Mouse (Mus musculus) cerebellum, adult 2 months (tissue): ENCODE measurements at regions not wholly inside any gene's neighbourhood (a gene's known extent, or its start where the extent isn't known, plus 50 kb on each side); places are given as distances from the start of the nearest gene placed in this dataset.

Experiments
- DNase-seq, 2 experiments: peaks; one replicate each; pipeline ENCODE4 v3.0.0; 2021
- H3K27ac ChIP-seq: fragments of 200-500 bp; 2 replicates; pipeline ENCODE4 v1.5.1; 2012; ENCODE audit warnings: low read length, control low read depth, inconsistent platforms; ENCODE audit not compliant: insufficient read depth
- H3K27me3 ChIP-seq: fragments of 200-500 bp; 2 replicates; pipeline ENCODE4 v1.6.1; 2012; ENCODE audit warnings: inconsistent platforms, mild to moderate bottlenecking, low read length, moderate library complexity; ENCODE audit not compliant: control insufficient read depth, insufficient read depth
- H3K4me1 ChIP-seq: fragments of 200-500 bp; 2 replicates; pipeline ENCODE4 v1.6.1; 2011; ENCODE audit warnings: low read length; ENCODE audit not compliant: control insufficient read depth, insufficient read depth
- H3K4me3 ChIP-seq: fragments of 200-500 bp; replicated peaks from 2 replicates; pipeline ENCODE3; 2011; ENCODE audit warnings: mild to moderate bottlenecking, low read depth, low read length, control low read depth; ENCODE audit not compliant: insufficient read depth
- CTCF ChIP-seq: fragments of 200-500 bp; IDR thresholded peaks from 2 replicates; pipeline ENCODE4 v1.5.1; 2011; ENCODE audit warnings: low read depth, mild to moderate bottlenecking, control low read depth, low read length, moderate library complexity, borderline replicate concordance; ENCODE audit not compliant: insufficient read depth
- POLR2A ChIP-seq: fragments of 200-500 bp; IDR thresholded peaks from 2 replicates; pipeline ENCODE4 v1.6.1; 2011; ENCODE audit warnings: low read length, control low read depth, borderline replicate concordance; ENCODE audit not compliant: insufficient read depth
- WGBS: fragments of 180-500 bp; shearing (Covaris S2); methylation state at CpG from one replicate; pipeline ENCODE4 v1.1.7; 2018; 5-methylcytosine and 5-hydroxymethylcytosine counted together

DNA sequence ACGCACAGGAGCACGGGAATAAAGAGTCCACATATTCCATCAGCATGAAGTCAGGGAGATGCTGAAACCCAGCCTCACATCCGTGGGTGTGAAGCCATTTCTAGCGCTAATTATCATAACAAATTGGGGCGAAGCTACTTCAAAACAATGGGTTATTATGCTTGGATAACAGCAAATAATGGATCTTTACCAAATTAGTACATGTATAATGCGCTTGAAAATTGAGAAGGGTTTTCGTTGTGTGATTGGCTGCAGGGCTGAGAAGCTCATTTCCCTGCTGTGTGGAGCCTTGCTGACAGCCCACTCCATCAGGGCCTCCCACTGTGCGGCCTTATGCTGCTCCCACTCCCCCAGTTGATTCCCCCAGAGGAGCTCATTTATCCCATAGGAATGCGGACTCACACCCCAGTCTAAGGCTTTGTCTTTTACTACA lies 597.7 kb downstream of the Ets1 start:
- WGBS: 8% methylated on average over 9 of the region's 9 CpGs
- H3K4me1 ChIP-seq: peaks cover 6% of the 10 kb centered on the region; the same call in 1 of the 2 replicates
- H3K27ac ChIP-seq: no peak overlapping the region
- peak; percentile 38 to 58 for DNase-seq
- no peaks in the 10 kb centered on the region for H3K27me3 ChIP-seq
- no peak for TF ChIP-seq POLR2A
- no peak for TF ChIP-seq CTCF
- H3K4me3 ChIP-seq: no peak overlapping the region

DNA sequence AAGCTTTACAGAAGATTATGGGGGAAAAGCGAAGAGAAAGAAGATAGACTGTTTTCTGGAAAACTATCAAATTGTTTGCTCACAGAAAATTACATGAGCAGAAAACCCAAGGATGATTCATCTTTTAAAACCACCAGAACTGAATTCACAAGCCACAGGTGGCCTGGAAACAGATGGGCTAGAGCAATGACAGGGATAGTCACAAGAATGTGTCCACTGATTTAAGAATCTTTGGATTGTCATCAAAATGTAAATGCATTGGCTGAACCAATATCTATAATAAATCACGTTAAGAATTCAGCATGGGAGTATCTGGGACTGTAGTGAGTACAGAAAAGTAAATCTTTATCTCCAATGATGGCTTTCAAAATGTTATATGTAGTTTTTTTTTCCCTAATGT lies 602.2 kb downstream of the Ets1 start:
- Histone ChIP-seq H3K27me3 (no peaks in the 10 kb centered on the region), H3K4me1 (peaks cover 6% of the 10 kb centered on the region; the same call in 1 of the 2 replicates), H3K27ac (no peak overlapping the region), H3K4me3 (no peak overlapping the region)
- WGBS: 42% methylated on average over 2 of the region's 2 CpGs
- DNase-seq: peak in 1 of 2 experiments; percentile 55
- TF ChIP-seq CTCF: no peak
- TF ChIP-seq POLR2A: no peak

DNA sequence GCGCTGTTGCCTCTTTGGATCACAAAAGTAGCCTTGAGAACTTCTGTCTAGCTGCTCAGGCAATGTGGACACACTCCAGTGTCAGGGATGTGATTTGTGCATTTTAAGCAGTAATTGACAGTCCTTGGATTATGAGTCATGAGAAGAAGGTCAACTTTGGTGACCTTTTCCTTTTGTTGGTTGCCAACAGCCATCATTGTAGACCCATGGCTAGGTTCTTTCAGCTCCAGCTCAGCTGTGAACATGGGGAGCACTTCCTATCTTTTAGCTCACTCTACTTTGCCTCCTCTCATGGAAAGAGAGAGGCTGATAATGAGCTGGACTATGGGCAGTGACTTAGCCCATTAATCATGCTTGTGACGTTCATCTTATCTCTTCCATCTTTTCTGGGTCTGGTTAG lies 602.8 kb downstream of the Ets1 start:
- Histone ChIP-seq H3K4me1 (peaks cover under 1% of the 10 kb centered on the region; the same call in 1 of the 2 replicates), H3K27ac (no peak overlapping the region), H3K27me3 (no peaks in the 10 kb centered on the region), H3K4me3 (no peak overlapping the region)
- TF ChIP-seq CTCF: no peak
- no peak for TF ChIP-seq POLR2A
- DNase-seq: no peak
- 89% methylated on average over 2 of the region's 2 CpGs for WGBS

DNA sequence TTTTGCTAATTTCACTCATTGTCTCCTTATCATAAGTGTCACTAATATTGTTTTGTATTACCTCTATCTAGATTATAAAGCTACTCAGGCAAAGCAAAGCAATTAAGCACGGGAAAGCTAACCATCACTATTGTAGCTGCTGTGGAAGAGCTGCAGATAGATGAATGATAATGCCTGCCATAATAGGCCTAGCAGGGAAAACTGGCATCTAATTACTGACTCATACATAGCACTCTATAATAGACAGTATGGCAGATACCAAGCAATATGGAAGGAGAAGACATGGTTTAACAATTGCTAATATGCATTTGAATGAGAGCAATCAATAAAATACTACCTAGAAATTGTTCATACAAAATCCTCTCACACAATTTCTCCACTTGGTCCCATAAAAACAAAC lies 604.5 kb downstream of the Ets1 start:
- TF ChIP-seq CTCF: no peak
- TF ChIP-seq POLR2A: no peak
- H3K4me3 ChIP-seq: no peak overlapping the region
- no peaks in the 10 kb centered on the region for H3K4me1 ChIP-seq
- WGBS: 82% methylated on average over 1 of the region's 1 CpGs
- DNase-seq: no peak
- no peak overlapping the region for H3K27ac ChIP-seq
- H3K27me3 ChIP-seq: no peaks in the 10 kb centered on the region

DNA sequence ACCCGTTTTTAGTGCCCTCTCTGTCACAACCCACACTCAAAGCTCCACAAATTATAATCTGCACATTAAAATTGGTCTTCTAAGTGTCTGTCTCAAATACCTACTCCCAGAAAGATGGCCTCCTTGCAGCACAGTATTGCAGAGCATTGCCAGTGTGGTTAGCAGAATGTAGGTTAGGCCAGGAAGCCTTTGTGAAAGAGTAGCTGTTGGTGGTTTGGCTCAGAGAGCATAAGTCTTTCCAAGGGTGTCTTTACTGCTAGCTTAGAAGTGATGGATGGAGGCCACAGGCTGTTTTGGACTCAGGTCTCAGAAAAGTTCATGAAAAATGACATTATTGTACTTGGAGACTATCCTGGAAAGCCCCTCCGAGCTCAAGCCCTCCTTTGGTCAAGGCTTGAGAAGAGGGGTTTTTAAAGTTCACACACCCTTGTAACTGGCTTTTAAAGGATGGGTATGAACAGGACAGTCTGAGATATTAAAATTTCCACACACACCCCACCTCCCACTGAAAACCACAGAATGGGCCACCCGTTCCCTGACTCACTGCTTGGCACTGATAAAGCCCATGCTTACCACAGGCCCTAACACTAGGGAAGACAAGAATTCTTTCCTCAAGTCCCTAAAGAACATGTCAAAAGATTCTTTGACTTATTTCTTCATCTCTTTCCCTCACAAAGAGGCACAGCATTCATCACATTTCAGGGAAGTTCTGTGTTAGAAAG lies 605.1 kb downstream of the Ets1 start:
- no peaks in the 10 kb centered on the region for H3K4me1 ChIP-seq
- no peak overlapping the region for H3K27ac ChIP-seq
- no peaks in the 10 kb centered on the region for H3K27me3 ChIP-seq
- TF ChIP-seq POLR2A (no peak), CTCF (no peak)
- WGBS: 89% methylated on average over 3 of the region's 3 CpGs
- no peak overlapping the region for H3K4me3 ChIP-seq
- no peak for DNase-seq

DNA sequence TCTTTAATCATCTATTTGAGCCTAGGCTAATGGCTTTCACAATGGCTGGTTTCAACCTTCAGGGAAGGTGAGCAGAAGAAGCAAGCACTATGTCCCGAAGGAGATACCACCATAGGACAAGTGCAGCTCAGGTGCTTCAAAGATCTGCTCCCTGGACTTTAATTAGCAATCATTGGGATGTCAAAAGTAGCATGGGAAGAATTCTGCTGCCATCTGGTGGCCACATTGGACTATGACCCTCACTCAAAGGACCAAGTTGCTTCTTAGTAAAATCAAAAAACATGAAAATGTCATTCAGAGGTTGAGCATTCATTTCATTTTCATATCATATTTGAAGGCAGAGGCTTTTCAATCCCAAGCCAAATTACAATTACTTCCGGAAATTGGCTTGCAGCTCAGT lies 610.9 kb downstream of the Ets1 start:
- Histone ChIP-seq H3K27me3 (no peaks in the 10 kb centered on the region), H3K4me3 (no peak overlapping the region), H3K4me1 (no peaks in the 10 kb centered on the region), H3K27ac (no peak overlapping the region)
- peak; percentile 35 to 48 for DNase-seq
- TF ChIP-seq CTCF (peak; percentile 64; the same call in 1 of the 2 replicates), POLR2A (no peak)
- WGBS: 37% methylated on average over 2 of the region's 2 CpGs

DNA sequence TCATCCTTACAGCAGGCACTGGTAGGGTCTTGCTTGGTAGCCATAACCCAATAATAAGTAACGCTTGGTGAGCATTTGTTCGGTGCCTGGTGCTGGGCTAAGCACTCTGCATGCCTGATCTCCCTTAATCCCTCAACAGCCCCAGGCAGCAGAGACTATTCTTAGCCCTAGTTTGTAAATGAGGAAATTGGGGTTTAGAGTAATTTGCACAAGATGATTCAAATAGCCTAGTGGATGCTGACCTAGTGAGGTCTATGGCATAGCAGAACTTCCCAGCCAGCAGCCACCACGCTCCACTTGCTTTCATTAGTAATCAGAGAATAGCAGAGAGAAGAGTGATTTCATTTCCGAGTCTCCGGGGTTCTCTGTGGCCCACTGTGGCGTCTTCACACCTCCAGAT lies 622.2 kb downstream of the Ets1 start:
- Histone ChIP-seq H3K27me3 (no peaks in the 10 kb centered on the region), H3K4me1 (0 out of 2 replicates have a peak, but pooled peaks cover 3% of the 10 kb centered on the region), H3K27ac (no peak overlapping the region), H3K4me3 (no peak overlapping the region)
- DNase-seq: peak; percentile 14 to 28
- TF ChIP-seq POLR2A: no peak
- no peak for TF ChIP-seq CTCF
- WGBS: 60% methylated on average over 6 of the region's 6 CpGs

DNA sequence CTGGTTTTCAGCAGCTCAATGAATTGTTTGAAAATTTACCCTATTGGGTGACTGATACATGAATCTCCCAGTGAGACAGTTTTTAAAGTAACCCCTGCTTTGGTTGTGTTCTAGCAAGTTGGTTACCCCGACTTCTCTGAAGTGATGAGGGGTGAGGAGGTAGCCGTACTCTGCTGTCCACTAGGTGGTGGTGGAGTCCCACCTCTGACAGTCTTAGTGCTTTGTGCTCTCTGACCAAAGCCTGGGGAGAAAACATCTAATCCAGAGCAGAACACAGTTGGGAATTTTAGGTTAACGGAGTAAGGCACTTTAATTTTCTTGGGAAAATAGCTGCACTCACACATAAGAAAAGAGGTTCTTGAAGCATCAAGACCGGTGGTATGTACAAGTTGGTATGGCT lies 624.1 kb downstream of the Ets1 start:
- Histone ChIP-seq H3K4me1 (0 out of 2 replicates have a peak, but pooled peaks cover 3% of the 10 kb centered on the region), H3K27ac (no peak overlapping the region), H3K27me3 (no peaks in the 10 kb centered on the region), H3K4me3 (no peak overlapping the region)
- WGBS: 16% methylated on average over 4 of the region's 4 CpGs
- DNase-seq: peak; percentile 72 to 77
- no peak for TF ChIP-seq POLR2A
- TF ChIP-seq CTCF: peak; percentile 97
